Mouse (Mus musculus): Measurements from ENCODE around the gene Amigo2. TPM values are rescaled to one million over a fixed set of nuclear protein-coding genes. Genes with fewer than 3 reads are reported as not detected.

Gene Amigo2
- total and polyA plus RNA-seq, 3 experiments: not detected

DNA sequence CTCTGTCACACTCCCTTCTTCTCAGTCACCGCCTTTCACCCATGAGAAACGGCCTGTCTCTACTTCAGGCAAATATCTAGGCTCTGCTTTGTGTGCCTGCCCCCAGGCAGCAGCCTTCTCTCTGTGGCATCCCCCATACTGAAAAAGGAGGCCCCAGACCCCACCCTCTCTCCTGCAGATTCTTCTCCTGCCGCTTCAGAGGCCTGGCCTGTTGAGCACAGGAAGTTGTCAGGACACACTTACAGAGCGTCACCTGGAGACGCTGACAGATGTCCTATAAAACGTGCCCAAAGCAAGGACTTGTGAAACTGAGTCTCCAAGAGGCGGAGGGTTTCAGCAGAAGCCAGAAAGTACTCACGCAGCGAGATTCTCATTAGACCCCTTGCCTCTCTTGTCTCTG lies 33.7 kb upstream of the Amigo2 start:
- H3K27ac ChIP-seq (ENCODE audit: control insufficient read depth, low read depth, low read length): no peak overlapping the region
- H3K79me2 ChIP-seq (ENCODE audit: control insufficient read depth, insufficient read depth, low read length, poor library complexity): no peaks in the 10 kb centered on the region
- H3K36me3 ChIP-seq (ENCODE audit: control insufficient read depth in 1 of 2, insufficient read depth in 2 of 2, low read length in 2 of 2): no peaks in the 10 kb centered on the region
- no peak for DNase-seq (ENCODE audit: low read depth, low spot score)
- no peaks in the 10 kb centered on the region for H3K9me3 ChIP-seq (replicated peaks; ENCODE audit: insufficient read depth, low read length)
- H3K9ac ChIP-seq (ENCODE audit: control insufficient read depth, low read depth, low read length, poor library complexity, severe bottlenecking): no peak overlapping the region
- no peaks in the 10 kb centered on the region for H3K4me1 ChIP-seq (ENCODE audit: control insufficient read depth in 1 of 2, insufficient read depth in 2 of 2, low read length in 2 of 2)
- TF ChIP-seq MEF2A (IDR thresholded peaks at IDR 0.05; ENCODE audit: extremely low read depth, insufficient replicate concordance, low read depth, low read length, poor library complexity, severe bottlenecking) (no peak), ZNF384 (IDR thresholded peaks at IDR 0.05; ENCODE audit: low read depth, low read length) (no peak), RCOR1 (IDR thresholded peaks at IDR 0.05; ENCODE audit: low read depth, low read length) (no peak), MXI1 (IDR thresholded peaks at IDR 0.05; ENCODE audit: low read depth, low read length) (no peak), MYC (IDR thresholded peaks at IDR 0.05; ENCODE audit: low read depth, low read length) (no peak)
- no peaks in the 10 kb centered on the region; a peak in 1 of 4 replicates for H3K27me3 ChIP-seq (ENCODE audit: control insufficient read depth in 1 of 2, insufficient read depth in 2 of 2, low read length in 2 of 2)
- H3K4me3 ChIP-seq (ENCODE audit: control insufficient read depth in 1 of 2, insufficient read depth in 1 of 2, low read depth in 2 of 2, low read length in 2 of 2): no peak overlapping the region

DNA sequence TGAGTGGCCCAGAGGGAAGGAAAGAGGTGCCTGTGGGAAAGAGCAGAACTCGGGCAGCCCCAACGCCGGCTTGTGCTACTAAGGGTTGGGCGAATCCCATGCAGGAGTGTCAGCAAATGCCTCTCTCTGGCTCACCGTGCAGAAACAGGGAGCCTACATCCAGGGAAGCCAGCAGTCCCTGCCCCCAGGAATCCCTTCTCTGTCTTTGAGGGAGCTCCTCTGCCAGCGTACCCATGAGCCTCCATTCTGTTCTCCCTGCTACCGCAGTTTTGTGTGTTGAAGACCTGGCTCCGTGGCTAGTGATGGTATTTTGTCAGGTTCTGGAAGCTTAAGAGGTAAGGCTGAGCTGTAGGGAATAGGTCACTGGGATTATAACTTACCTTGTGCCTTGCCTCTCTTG lies 33.0 kb upstream of the Amigo2 start:
- no peak for TF ChIP-seq E2F4 (IDR thresholded peaks at IDR 0.05; ENCODE audit: borderline replicate concordance, low read depth, low read length)
- TF ChIP-seq CHD1 (IDR thresholded peaks at IDR 0.05; ENCODE audit: low read depth, low read length): no peak
- no peak for TF ChIP-seq USF1 (IDR thresholded peaks at IDR 0.05; ENCODE audit: low read depth, low read length)
- TF ChIP-seq UBTF (IDR thresholded peaks at IDR 0.05; ENCODE audit: borderline replicate concordance, insufficient read depth, low read depth, low read length): no peak
- no peak for TF ChIP-seq ZKSCAN1 (IDR thresholded peaks at IDR 0.05; ENCODE audit: low read depth, low read length)
- no peak for TF ChIP-seq MYC (IDR thresholded peaks at IDR 0.05; ENCODE audit: low read depth, low read length)
- no peak for TF ChIP-seq POLR2A (IDR thresholded peaks at IDR 0.05; ENCODE audit: control insufficient read depth in 1 of 2, insufficient read depth in 1 of 2, low read depth in 1 of 2, low read length in 2 of 2, poor library complexity in 1 of 2)
- TF ChIP-seq USF2 (IDR thresholded peaks at IDR 0.05; ENCODE audit: borderline replicate concordance in 1 of 2, insufficient read depth in 1 of 2, low read depth in 1 of 2, low read length in 2 of 2): no peak
- no peak for TF ChIP-seq JUND (IDR thresholded peaks at IDR 0.05; ENCODE audit: low read depth, low read length)
- no peak for TF ChIP-seq MAZ (IDR thresholded peaks at IDR 0.05; ENCODE audit: low read depth, low read length)
- no peak for TF ChIP-seq MAFK (IDR thresholded peaks at IDR 0.05; ENCODE audit: borderline replicate concordance, low read depth, low read length)
- no peak for TF ChIP-seq KAT2A (conservative IDR thresholded peaks at IDR 0.05; ENCODE audit: low read depth, low read length)
- no peak for TF ChIP-seq NELFE (IDR thresholded peaks at IDR 0.05; ENCODE audit: low read depth, low read length)
- no peak for TF ChIP-seq TCF12 (IDR thresholded peaks at IDR 0.05; ENCODE audit: low read depth, low read length)
- TF ChIP-seq TAL1 (IDR thresholded peaks at IDR 0.05; ENCODE audit: low read length): no peak
- Histone ChIP-seq H3K27ac (ENCODE audit: control insufficient read depth, low read depth, low read length) (no peak overlapping the region), H3K9me3 (replicated peaks; ENCODE audit: insufficient read depth, low read length) (no peaks in the 10 kb centered on the region), H3K4me1 (ENCODE audit: control insufficient read depth in 1 of 2, insufficient read depth in 2 of 2, low read length in 2 of 2) (no peaks in the 10 kb centered on the region), H3K27me3 (ENCODE audit: control insufficient read depth in 1 of 2, insufficient read depth in 2 of 2, low read length in 2 of 2) (no peaks in the 10 kb centered on the region; a peak in 1 of 4 replicates), H3K79me2 (ENCODE audit: control insufficient read depth, insufficient read depth, low read length, poor library complexity) (no peaks in the 10 kb centered on the region), H3K36me3 (ENCODE audit: control insufficient read depth in 1 of 2, insufficient read depth in 2 of 2, low read length in 2 of 2) (no peaks in the 10 kb centered on the region), H3K4me3 (ENCODE audit: control insufficient read depth in 1 of 2, insufficient read depth in 1 of 2, low read depth in 2 of 2, low read length in 2 of 2) (no peak overlapping the region), H3K9ac (ENCODE audit: control insufficient read depth, low read depth, low read length, poor library complexity, severe bottlenecking) (no peak overlapping the region)
- no peak for DNase-seq (ENCODE audit: low read depth, low spot score)

Data from MEL (cell line).